Mouse (Mus musculus): ENCODE data around the gene Camta2.

- TF ChIP-seq FLI1 (IDR thresholded peaks at IDR 0.05; ENCODE audit: low read length) (no peak), GATA1 (IDR thresholded peaks at IDR 0.05; ENCODE audit: borderline replicate concordance, low read length) (no peak)
Observed at GRCm38 (mm10) chr11:70683640-70684039, 4.3 kb downstream of the Camta2 start.

Measured in megakaryocyte, embryonic 14.5 days (primary cell).